Mouse (Mus musculus) testis, adult 2 months (tissue): ENCODE measurements around the gene Sub1.

ENCODE experiments used
- CTCF ChIP-seq: fragments of 200-500 bp; IDR thresholded peaks from 2 replicates; pipeline ENCODE4 v1.5.1; 2012; ENCODE audit warnings: low read depth, mild to moderate bottlenecking, inconsistent platforms, low read length, moderate library complexity; ENCODE audit not compliant: control insufficient read depth, insufficient read depth, insufficient replicate concordance
- POLR2A ChIP-seq: fragments of 200-500 bp; IDR thresholded peaks from 2 replicates; pipeline ENCODE4 v1.6.1; 2012; ENCODE audit warnings: low read depth, mild to moderate bottlenecking, inconsistent platforms, low read length, moderate library complexity; ENCODE audit not compliant: control insufficient read depth

DNA sequence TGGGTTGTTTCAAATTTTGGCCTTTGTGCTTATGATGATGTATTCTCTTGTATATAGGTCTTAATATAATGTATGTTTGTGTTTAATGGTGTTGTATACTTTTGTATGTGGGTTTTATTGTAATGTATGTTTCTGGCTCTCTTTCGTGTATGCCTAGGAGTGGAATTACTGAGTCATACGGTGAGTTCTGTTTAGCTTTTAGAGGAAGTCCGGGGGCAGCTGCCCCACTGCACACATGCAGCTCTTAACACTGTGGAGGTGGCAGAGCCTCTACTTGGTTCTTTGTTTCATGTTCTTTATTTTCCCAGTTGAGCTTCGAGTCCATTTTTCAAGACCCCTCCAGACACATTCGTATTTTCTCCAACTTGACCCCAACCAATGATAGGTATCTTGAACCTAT, 29.2 kb upstream of the Sub1 start:
- no peak for TF ChIP-seq CTCF
- no peak for TF ChIP-seq POLR2A
